Mouse (Mus musculus): ENCODE data around the gene Zfp524.
"Not testable (repeated sequence)": the region's sequence is repeated elsewhere in the genome, so short reads cannot be mapped to it uniquely, and the experiment has no call there.

Gene Zfp524

GRCm38 (mm10) chr7:5016057-5016456, 1.8 kb downstream of the Zfp524 start:
- no peak for DNase-seq (ENCODE audit: low read depth, low spot score)

- DNase-seq (ENCODE audit: low read depth, low spot score) = no peak
Observed at GRCm38 (mm10) chr7:5016920-5017319, 2.7 kb downstream of the Zfp524 start.

GRCm38 (mm10) chr7:5017352-5017751, 3.1 kb downstream of the Zfp524 start:
- no peak for DNase-seq (ENCODE audit: low read depth, low spot score)

GRCm38 (mm10) chr7:5017931-5018330, 3.7 kb downstream of the Zfp524 start:
- DNase-seq (ENCODE audit: low read depth, low spot score) = no peak

- DNase-seq (ENCODE audit: low read depth, low spot score) = not testable (repeated sequence)
Observed at GRCm38 (mm10) chr7:5019576-5019975, 5.4 kb downstream of the Zfp524 start.

- peak; percentile 99 for DNase-seq (ENCODE audit: low read depth, low spot score)
Observed at GRCm38 (mm10) chr7:5020000-5020681, 5.9 kb downstream of the Zfp524 start, which contains the start of the genes Zfp865 and Ccdc106. Gene Zfp865 (plus strand): TSS chr7:5020376. Gene Ccdc106 (plus strand): TSS chr7:5020553.

- DNase-seq (ENCODE audit: low read depth, low spot score) = no peak
Observed at GRCm38 (mm10) chr7:5020685-5021084, 6.5 kb downstream of the Zfp524 start.

- DNase-seq (ENCODE audit: low read depth, low spot score) = no peak
Observed at GRCm38 (mm10) chr7:5021197-5021596, 7.0 kb downstream of the Zfp524 start.

- no peak for DNase-seq (ENCODE audit: low read depth, low spot score)
Observed at GRCm38 (mm10) chr7:5029543-5029942, 15.3 kb downstream of the Zfp524 start.

- no peak for DNase-seq (ENCODE audit: low read depth, low spot score)
Observed at GRCm38 (mm10) chr7:5029946-5030345, 15.7 kb downstream of the Zfp524 start.

GRCm38 (mm10) chr7:5030554-5031275, 16.5 kb downstream of the Zfp524 start:
- DNase-seq (ENCODE audit: low read depth, low spot score) = no peak

- no peak for DNase-seq (ENCODE audit: low read depth, low spot score)
Observed at GRCm38 (mm10) chr7:5031496-5031895, 17.3 kb downstream of the Zfp524 start.

- DNase-seq (ENCODE audit: low read depth, low spot score) = no peak
Observed at GRCm38 (mm10) chr7:5033818-5034217, 19.6 kb downstream of the Zfp524 start, which contains the start of gene 4632433K11Rik. Gene 4632433K11Rik (plus strand): TSS chr7:5034118.

GRCm38 (mm10) chr7:5035628-5036027, 21.4 kb downstream of the Zfp524 start:
- no peak for DNase-seq (ENCODE audit: low read depth, low spot score)

- DNase-seq (ENCODE audit: low read depth, low spot score) = no peak
Observed at GRCm38 (mm10) chr7:5036136-5036535, 21.9 kb downstream of the Zfp524 start.

GRCm38 (mm10) chr7:5037026-5037425, 22.8 kb downstream of the Zfp524 start:
- no peak for DNase-seq (ENCODE audit: low read depth, low spot score)

GRCm38 (mm10) chr7:5037467-5037866, 23.3 kb downstream of the Zfp524 start:
- no peak for DNase-seq (ENCODE audit: low read depth, low spot score)

GRCm38 (mm10) chr7:5038109-5038732, 24.0 kb downstream of the Zfp524 start, which contains the start of gene Zfp784:
Gene Zfp784 (minus strand): TSS chr7:5038446.
- peak; percentile 96 for DNase-seq (ENCODE audit: low read depth, low spot score)

GRCm38 (mm10) chr7:5038940-5039339, 24.7 kb downstream of the Zfp524 start:
- DNase-seq (ENCODE audit: low read depth, low spot score) = no peak

GRCm38 (mm10) chr7:5044981-5045380, 30.8 kb downstream of the Zfp524 start:
- DNase-seq (ENCODE audit: low read depth, low spot score) = no peak

GRCm38 (mm10) chr7:5046112-5046511, 31.9 kb downstream of the Zfp524 start:
- no peak for DNase-seq (ENCODE audit: low read depth, low spot score)

GRCm38 (mm10) chr7:5047313-5047712, 33.1 kb downstream of the Zfp524 start:
- peak; percentile 59 for DNase-seq (ENCODE audit: low read depth, low spot score)
